Mouse (Mus musculus): Measurements from ENCODE around the gene Gprc5d. TPM values are rescaled to one million over a fixed set of nuclear protein-coding genes. Genes with fewer than 3 reads are reported as not detected.

Gprc5d gene
- total RNA-seq, 1 experiment from 2014 or later, result not detected

GRCm38 (mm10) chr6:135076202-135076601, 41.9 kb downstream of the Gprc5d start:
- no peak for ATAC-seq (replicated peaks; ENCODE audit: low read depth, poor library complexity, severe bottlenecking)

- ATAC-seq (replicated peaks; ENCODE audit: low read depth, poor library complexity, severe bottlenecking), result no peak
These were observed 43.6 kb downstream of the Gprc5d start for GRCm38 (mm10) chr6:135074405-135074947.

GRCm38 (mm10) chr6:135070347-135070746, 47.7 kb downstream of the Gprc5d start:
- no peak for ATAC-seq (replicated peaks; ENCODE audit: low read depth, poor library complexity, severe bottlenecking)

GRCm38 (mm10) chr6:135069856-135070255, 48.2 kb downstream of the Gprc5d start:
- ATAC-seq (replicated peaks; ENCODE audit: low read depth, poor library complexity, severe bottlenecking), result no peak

- ATAC-seq (replicated peaks; ENCODE audit: low read depth, poor library complexity, severe bottlenecking), result no peak
These were observed 49.9 kb downstream of the Gprc5d start for GRCm38 (mm10) chr6:135068221-135068620.

- no peak for ATAC-seq (replicated peaks; ENCODE audit: low read depth, poor library complexity, severe bottlenecking)
These were observed 51.2 kb downstream of the Gprc5d start for GRCm38 (mm10) chr6:135066795-135067445.

- ATAC-seq (replicated peaks; ENCODE audit: low read depth, poor library complexity, severe bottlenecking), result peak; percentile 95
These were observed 52.7 kb downstream of the Gprc5d start, which contains the start of gene Gprc5a for GRCm38 (mm10) chr6:135065236-135065957. Gene Gprc5a, plus strand, starts transcription at chr6:135065651.

GRCm38 (mm10) chr6:135064621-135065020, 53.5 kb downstream of the Gprc5d start:
- no peak for ATAC-seq (replicated peaks; ENCODE audit: low read depth, poor library complexity, severe bottlenecking)

- ATAC-seq (replicated peaks; ENCODE audit: low read depth, poor library complexity, severe bottlenecking), result no peak
These were observed 57.4 kb downstream of the Gprc5d start for GRCm38 (mm10) chr6:135060728-135061127.

Other genes with a start within 250 kb of the Gprc5d start
- 7.8 and 9.9 TPM in 2 replicates for gene Gpr19, start 219.7 kb downstream of the Gprc5d start, total RNA-seq (2017)
- 61.3 and 66.2 TPM in 2 replicates for gene Cdkn1b, start 197.9 kb downstream of the Gprc5d start, total RNA-seq (2017)
- 0.39 and 0.64 TPM in 2 replicates for gene Apold1, start 136.6 kb downstream of the Gprc5d start, total RNA-seq (2017)
- gene Ddx47, start 106.7 kb downstream of the Gprc5d start, total RNA-seq (2017), result 139 and 149 TPM in 2 replicates
- gene Gprc5a, start 52.6 kb downstream of the Gprc5d start, total RNA-seq (2017), result 0.15 and 0.69 TPM in 2 replicates
- 15.9 and 26.0 TPM in 2 replicates for gene Fam234b, start 79.7 kb upstream of the Gprc5d start, total RNA-seq (2017)
- gene Hebp1, start 79.7 kb upstream of the Gprc5d start, total RNA-seq (2017), result 28.5 and 30.1 TPM in 2 replicates
- 0.32 and 0.34 TPM in 2 replicates for gene Gsg1, start 136.1 kb upstream of the Gprc5d start, total RNA-seq (2017)
- not detected in 2 replicates for gene Pbp2, start 192.1 kb upstream of the Gprc5d start, total RNA-seq (2017)
- gene Emp1, start 244.3 kb upstream of the Gprc5d start, total RNA-seq (2017), result 2.7 and 5.4 TPM in 2 replicates